Comparison of ENCODE assay signal across 8 mouse cellular contexts in genomic region chr2:114654365-114655239, GRCm38 (mm10). TPM values are rescaled to one million over a fixed set of nuclear protein-coding genes. Genes with fewer than 3 reads are reported as not detected.
A peak's percentile ranks its signal among the peaks of the same experiment; 100 is the strongest.
DNase-seq lines count a peak whose midpoint lies in the region; ATAC-seq and TF ChIP-seq lines count a peak whose summit lies in the region.

Gene Dph6, minus strand, starts transcription at chr2:114654964.

- H3K4me1 ChIP-seq in embryonic facial prominence, embryonic 13.5 days = peaks cover 7% of the 10 kb centered on the region; the same call in 1 of the 2 replicates
- H3K4me1 ChIP-seq in kidney, adult 2 months (ENCODE audit: control insufficient read depth, insufficient read depth, low read length) = no peaks in the 10 kb centered on the region; the same call in 1 of the 2 replicates
- H3K4me1 ChIP-seq in limb, embryonic 12.5 days (replicated peaks) = peaks cover 7% of the 10 kb centered on the region; the same call in 1 of the 2 replicates
- H3K4me1 ChIP-seq in midbrain, embryonic 15.5 days = peaks cover 8% of the 10 kb centered on the region
- no peaks in the 10 kb centered on the region for H3K4me1 ChIP-seq in spleen, adult 2 months (ENCODE audit: control insufficient read depth, insufficient read depth, insufficient read length)

- peak within 1 kb of the TSS; percentile 82 for H3K9ac ChIP-seq in embryonic facial prominence, embryonic 13.5 days
- peak within 1 kb of the TSS; percentile 76 for H3K9ac ChIP-seq in limb, embryonic 12.5 days (replicated peaks)
- peak within 1 kb of the TSS; percentile 82 for H3K9ac ChIP-seq in midbrain, embryonic 15.5 days

- H3K9me3 ChIP-seq in embryonic facial prominence, embryonic 13.5 days = no peaks in the 10 kb centered on the region
- H3K9me3 ChIP-seq in limb, embryonic 12.5 days = no peaks in the 10 kb centered on the region
- no peaks in the 10 kb centered on the region for H3K9me3 ChIP-seq in midbrain, embryonic 15.5 days

- peak; percentile 94 for ATAC-seq in embryonic facial prominence, embryonic 13.5 days (ENCODE audit: insufficient number of reproducible peaks, insufficient read depth, low FRiP score, low TSS enrichment, low read depth)
- peak; percentile 96 for ATAC-seq in limb, embryonic 12.5 days (ENCODE audit: insufficient number of reproducible peaks, insufficient read depth, low FRiP score, low TSS enrichment, low read depth)
- peak; percentile 98 for ATAC-seq in midbrain, embryonic 15.5 days (replicated peaks)

- H3K27ac ChIP-seq in embryonic facial prominence, embryonic 13.5 days = peak within 1 kb of the TSS; percentile 94
- peak within 1 kb of the TSS; percentile 89 for H3K27ac ChIP-seq in kidney, adult 2 months (ENCODE audit: insufficient read depth, low read depth, low read length)
- H3K27ac ChIP-seq in limb, embryonic 12.5 days = peak within 1 kb of the TSS; percentile 95
- peak within 1 kb of the TSS; percentile 94 for H3K27ac ChIP-seq in midbrain, embryonic 15.5 days
- H3K27ac ChIP-seq in spleen, adult 2 months (ENCODE audit: insufficient read depth, low read length) = peak within 1 kb of the TSS; percentile 97

- peak; percentile 72 for TF ChIP-seq POLR2A in kidney, adult 2 months (IDR thresholded peaks at IDR 0.05; ENCODE audit: low read depth, low read length)
- TF ChIP-seq POLR2A in spleen, adult 2 months (IDR thresholded peaks at IDR 0.05; ENCODE audit: low read depth, low read length) = no peak; the same call in none of the 2 replicates

- peak within 1 kb of the TSS; percentile 65 for H3K4me3 ChIP-seq in embryonic facial prominence, embryonic 13.5 days
- peak within 1 kb of the TSS; percentile 84 for H3K4me3 ChIP-seq in kidney, adult 2 months (ENCODE audit: insufficient read depth, low read depth, low read length)
- peak within 1 kb of the TSS; percentile 60 for H3K4me3 ChIP-seq in limb, embryonic 12.5 days (replicated peaks)
- H3K4me3 ChIP-seq in midbrain, embryonic 15.5 days = peak within 1 kb of the TSS; percentile 84
- H3K4me3 ChIP-seq in spleen, adult 2 months (ENCODE audit: extremely low read depth, insufficient read depth, insufficient read length) = peak within 1 kb of the TSS; percentile 99

- H3K27me3 ChIP-seq in embryonic facial prominence, embryonic 13.5 days = no peaks in the 10 kb centered on the region
- no peaks in the 10 kb centered on the region for H3K27me3 ChIP-seq in kidney, adult 2 months (replicated peaks; ENCODE audit: control insufficient read depth, insufficient read depth, low read length)
- H3K27me3 ChIP-seq in limb, embryonic 12.5 days = no peaks in the 10 kb centered on the region
- no peaks in the 10 kb centered on the region for H3K27me3 ChIP-seq in midbrain, embryonic 15.5 days (replicated peaks)
- H3K27me3 ChIP-seq in spleen, adult 2 months (ENCODE audit: control insufficient read depth, insufficient read depth, low read length) = no peaks in the 10 kb centered on the region

- peak within 1 kb of the TSS; percentile 62 for H3K4me2 ChIP-seq in embryonic facial prominence, embryonic 13.5 days
- peak within 1 kb of the TSS; percentile 63 for H3K4me2 ChIP-seq in limb, embryonic 12.5 days
- peak within 1 kb of the TSS; percentile 66 for H3K4me2 ChIP-seq in midbrain, embryonic 15.5 days

- peak; percentile 93 for DNase-seq in 3134 (ENCODE audit: extremely low read depth, insufficient read length, low spot score)
- peak; percentile 85 to 91 for DNase-seq in adrenal gland, postnatal 36 days
- DNase-seq in heart, adult 18-20 months = peak; percentile 88 to 94
- peak; percentile 89 for DNase-seq in kidney, adult 2 months
- peak; percentile 72 to 73 for DNase-seq in spleen, adult 2 months (ENCODE audit: low read depth in 1 of 2, low spot score in 2 of 2)

- H3K36me3 ChIP-seq in embryonic facial prominence, embryonic 13.5 days = no peaks in the 10 kb centered on the region
- H3K36me3 ChIP-seq in kidney, adult 2 months (ENCODE audit: control insufficient read depth, insufficient read depth, low read length) = no peaks in the 10 kb centered on the region
- H3K36me3 ChIP-seq in limb, embryonic 12.5 days = no peaks in the 10 kb centered on the region
- H3K36me3 ChIP-seq in midbrain, embryonic 15.5 days (replicated peaks) = no peaks in the 10 kb centered on the region
- H3K36me3 ChIP-seq in spleen, adult 2 months (ENCODE audit: control insufficient read depth, insufficient read depth, low read length) = no peaks in the 10 kb centered on the region

- under 1% methylated on average over 45 of the region's 45 CpGs for WGBS in embryonic facial prominence, embryonic 13.5 days
- WGBS in kidney, adult 2 months = under 1% methylated on average over 45 of the region's 45 CpGs
- WGBS in limb, embryonic 12.5 days = 0% methylated on average over 45 of the region's 45 CpGs
- WGBS in midbrain, embryonic 15.5 days = under 1% methylated on average over 45 of the region's 45 CpGs
- under 1% methylated on average over 45 of the region's 45 CpGs for WGBS in spleen, adult 2 months

- no peak for TF ChIP-seq CTCF in kidney, adult 2 months (conservative IDR thresholded peaks at IDR 0.05; ENCODE audit: insufficient read depth, insufficient read length, low read depth, low read length)
- no peak for TF ChIP-seq CTCF in spleen, adult 2 months (IDR thresholded peaks at IDR 0.05; ENCODE audit: extremely low read depth, insufficient read depth, insufficient read length, insufficient replicate concordance)

RNA-seq across cellular contexts. Expression of gene Dph6, which starts in this region (rescaled TPM):
- 10 to 100 TPM; 15.4 to 20.8 TPM for total RNA-seq in adrenal gland, postnatal 36 days (2021)
- 31.7 and 35.7 TPM in 2 replicates for polyA plus RNA-seq in embryonic facial prominence, embryonic 13.5 days (2015; fragmentation: Nextera tagmentation; extraction: Ambion mirVana)
- 1 to 10 TPM; 7.3 to 9.3 TPM for total RNA-seq in heart, adult 18-20 months (2021)
- 10.8 and 13.4 TPM in 2 replicates for polyA plus RNA-seq in kidney, adult 2 months (2012; rRNA removed)
- 22.7 and 23.8 TPM in 2 replicates for polyA plus RNA-seq in limb, embryonic 12.5 days (2016; fragmentation: Nextera tagmentation; extraction: Ambion mirVana)
- 14.0 and 15.1 TPM in 2 replicates for polyA plus RNA-seq in midbrain, embryonic 15.5 days (2015; fragmentation: Nextera tagmentation; extraction: Ambion mirVana)
- 6.0 and 7.0 TPM in 2 replicates for polyA plus RNA-seq in spleen, adult 2 months (2012; rRNA removed)

Comparison
In these comparisons a context has a peak if more than half of its experiments do, and no peak if none do; other contexts are left out.
1. Peak in every context shown above with its lines: DNase-seq, ATAC-seq, H3K4me3 ChIP-seq and H3K27ac ChIP-seq.